Mouse (Mus musculus) neural tube, embryonic 11.5 days (tissue): Measurements from ENCODE around the gene Epb41. TPM values are rescaled to one million over a fixed set of nuclear protein-coding genes. Genes with fewer than 3 reads are reported as not detected.

ENCODE experiments used
- ATAC-seq: fragments of 200-750 bp; cut with Nextera tagmentation; 2 replicates; pipeline ENCODE4 v1.8.0; 2017; ENCODE audit warnings: moderate number of reproducible peaks, mild to moderate bottlenecking, moderate TSS enrichment, moderate library complexity; ENCODE audit not compliant: insufficient read depth, low FRiP score, low TSS enrichment
- DNase-seq: peaks from one replicate; pipeline ENCODE4 v3.0.0-alpha.2; 2015; ENCODE audit warnings: low spot score
- H3K27ac ChIP-seq: fragments of 300-500 bp; sonication (generic); 2 replicates; pipeline ENCODE4 v1.5.1; 2014; ENCODE audit warnings: low read depth, mild to moderate bottlenecking, low read length
- H3K27me3 ChIP-seq: fragments of 300-500 bp; sonication (generic); 2 replicates; pipeline ENCODE4 v1.6.1; 2014; ENCODE audit warnings: mild to moderate bottlenecking, low read length, mixed read lengths; ENCODE audit not compliant: control insufficient read depth, insufficient read depth
- H3K36me3 ChIP-seq: fragments of 300-500 bp; sonication (generic); 2 replicates; pipeline ENCODE4 v1.6.1; 2014; ENCODE audit warnings: mild to moderate bottlenecking, low read length, moderate library complexity, mixed read lengths; ENCODE audit not compliant: control insufficient read depth, insufficient read depth
- H3K4me1 ChIP-seq: fragments of 300-500 bp; sonication (generic); 2 replicates; pipeline ENCODE4 v1.6.1; 2014; ENCODE audit warnings: low read length, mixed read lengths; ENCODE audit not compliant: control insufficient read depth, insufficient read depth
- H3K4me2 ChIP-seq: fragments of 300-500 bp; sonication (generic); 2 replicates; pipeline ENCODE4 v1.6.1; 2014; ENCODE audit warnings: low read depth, mild to moderate bottlenecking, moderate library complexity
- H3K4me3 ChIP-seq: fragments of 300-500 bp; sonication (generic); 2 replicates; pipeline ENCODE4 v1.5.1; 2014; ENCODE audit warnings: low read depth, low read length
- H3K9ac ChIP-seq: fragments of 300-500 bp; sonication (generic); 2 replicates; pipeline ENCODE4 v1.6.1; 2014; ENCODE audit warnings: mild to moderate bottlenecking, low read length
- H3K9me3 ChIP-seq: fragments of 300-500 bp; sonication (generic); 2 replicates; pipeline ENCODE4 v1.6.1; 2016; ENCODE audit warnings: low read length; ENCODE audit not compliant: control insufficient read depth
- WGBS: fragments of 180-500 bp; shearing (Covaris S2); extraction: QIAGEN DNeasy Blood & Tissue Kit; methylation state at CpG from one replicate; pipeline ENCODE4 v1.1.7; 2014; 5-methylcytosine and 5-hydroxymethylcytosine counted together
- polyA plus RNA-seq: library from polyadenylated mRNA; unstranded; fragments of >200 nt; fragmentation: Nextera tagmentation; extraction: Ambion mirVana; gene quantifications from 2 replicates; pipeline ENCODE4 v1.2.1, GENCODE M21; 2014

Epb41 gene
- polyA plus RNA-seq, 1 experiment from 2014 or later: 203 TPM

GRCm38 (mm10) chr4:132078296-132078714, 3.2 kb upstream of the Epb41 start:
- no peak for ATAC-seq
- Histone ChIP-seq H3K9ac (no peak overlapping the region), H3K4me1 (0 out of 2 replicates have a peak, but pooled peaks cover 3% of the 10 kb centered on the region), H3K9me3 (no peaks in the 10 kb centered on the region), H3K36me3 (no peaks in the 10 kb centered on the region), H3K4me3 (no peak overlapping the region), H3K4me2 (no peak overlapping the region), H3K27ac (no peak overlapping the region), H3K27me3 (no peaks in the 10 kb centered on the region)
- DNase-seq: no peak
- WGBS: 59% methylated on average over 7 of the region's 7 CpGs

- H3K4me2 ChIP-seq: no peak overlapping the region
These were observed 2.3 kb upstream of the Epb41 start for GRCm38 (mm10) chr4:132077445-132077844.

DNA sequence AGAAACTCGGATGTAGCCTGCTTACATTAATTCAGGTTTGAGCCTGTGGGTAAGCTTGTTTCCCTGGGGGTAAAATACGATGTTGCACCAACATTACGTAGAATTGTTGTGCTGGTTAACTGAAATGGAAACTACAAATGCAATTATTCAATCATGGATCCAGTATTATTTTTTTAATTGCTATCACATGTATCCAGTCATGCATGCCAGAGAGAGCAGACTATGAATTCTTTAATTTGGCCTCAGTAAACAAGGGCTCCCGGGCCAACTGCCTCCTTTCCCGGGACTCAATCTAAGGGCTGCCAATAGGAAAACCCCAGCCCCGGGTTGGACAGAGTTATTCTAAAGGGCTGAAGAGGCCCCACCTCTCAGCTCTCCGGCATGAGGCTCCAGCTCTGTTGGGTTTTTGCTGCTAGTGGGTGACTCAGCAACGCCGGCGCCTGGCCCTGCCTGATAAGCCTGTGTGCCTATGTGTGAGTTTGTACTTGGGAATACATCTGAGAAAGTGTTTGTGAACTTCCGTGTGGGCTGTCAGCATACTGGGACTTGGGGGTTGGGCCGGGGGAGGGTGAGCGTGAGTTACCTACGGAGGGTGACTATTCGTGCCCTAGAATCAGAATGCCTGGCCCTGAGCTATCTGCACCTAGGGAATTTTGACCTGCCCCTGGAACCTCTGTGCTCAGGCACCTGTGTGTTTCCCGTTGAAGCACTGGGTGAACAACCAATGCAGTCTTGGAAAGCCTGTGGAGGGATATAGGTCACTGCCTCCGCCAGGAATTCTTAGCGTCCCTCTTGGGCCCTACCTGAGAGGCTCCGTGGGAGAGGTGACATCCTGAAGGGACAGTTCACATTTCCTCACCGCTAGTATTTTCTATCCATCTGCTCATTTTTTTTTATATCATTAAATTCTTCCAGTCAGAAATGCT, 1.6 kb upstream of the Epb41 start:
- Histone ChIP-seq H3K9ac (no peak overlapping the region), H3K4me3 (no peak overlapping the region), H3K9me3 (no peaks in the 10 kb centered on the region), H3K27ac (no peak overlapping the region), H3K4me1 (0 out of 2 replicates have a peak, but pooled peaks cover 3% of the 10 kb centered on the region), H3K4me2 (no peak overlapping the region), H3K36me3 (no peaks in the 10 kb centered on the region), H3K27me3 (no peaks in the 10 kb centered on the region)
- ATAC-seq (no peak), DNase-seq (no peak)
- 39% methylated on average over 20 of the region's 20 CpGs for WGBS

More at GRCm38 (mm10) chr4:132077445-132077844, 2.3 kb upstream of the Epb41 start:
- Histone ChIP-seq H3K36me3 (no peaks in the 10 kb centered on the region), H3K4me1 (0 out of 2 replicates have a peak, but pooled peaks cover 3% of the 10 kb centered on the region), H3K9me3 (no peaks in the 10 kb centered on the region), H3K4me3 (no peak overlapping the region), H3K9ac (no peak overlapping the region), H3K27ac (no peak overlapping the region), H3K27me3 (no peaks in the 10 kb centered on the region)
- 67% methylated on average over 7 of the region's 7 CpGs for WGBS
- ATAC-seq: no peak
- DNase-seq: no peak

- Histone ChIP-seq H3K27me3 (no peaks in the 10 kb centered on the region), H3K27ac (no peak overlapping the region), H3K4me3 (no peak overlapping the region; the same call in 1 of the 2 replicates), H3K9me3 (no peaks in the 10 kb centered on the region), H3K9ac (no peak overlapping the region), H3K4me1 (0 out of 2 replicates have a peak, but pooled peaks cover 3% of the 10 kb centered on the region), H3K36me3 (no peaks in the 10 kb centered on the region), H3K4me2 (peak overlapping the region; percentile 100)
- DNase-seq (no peak), ATAC-seq (no peak)
- WGBS: 46% methylated on average over 1 of the region's 1 CpGs
These were observed 675 bp upstream of the Epb41 start for GRCm38 (mm10) chr4:132075796-132076195.

DNA sequence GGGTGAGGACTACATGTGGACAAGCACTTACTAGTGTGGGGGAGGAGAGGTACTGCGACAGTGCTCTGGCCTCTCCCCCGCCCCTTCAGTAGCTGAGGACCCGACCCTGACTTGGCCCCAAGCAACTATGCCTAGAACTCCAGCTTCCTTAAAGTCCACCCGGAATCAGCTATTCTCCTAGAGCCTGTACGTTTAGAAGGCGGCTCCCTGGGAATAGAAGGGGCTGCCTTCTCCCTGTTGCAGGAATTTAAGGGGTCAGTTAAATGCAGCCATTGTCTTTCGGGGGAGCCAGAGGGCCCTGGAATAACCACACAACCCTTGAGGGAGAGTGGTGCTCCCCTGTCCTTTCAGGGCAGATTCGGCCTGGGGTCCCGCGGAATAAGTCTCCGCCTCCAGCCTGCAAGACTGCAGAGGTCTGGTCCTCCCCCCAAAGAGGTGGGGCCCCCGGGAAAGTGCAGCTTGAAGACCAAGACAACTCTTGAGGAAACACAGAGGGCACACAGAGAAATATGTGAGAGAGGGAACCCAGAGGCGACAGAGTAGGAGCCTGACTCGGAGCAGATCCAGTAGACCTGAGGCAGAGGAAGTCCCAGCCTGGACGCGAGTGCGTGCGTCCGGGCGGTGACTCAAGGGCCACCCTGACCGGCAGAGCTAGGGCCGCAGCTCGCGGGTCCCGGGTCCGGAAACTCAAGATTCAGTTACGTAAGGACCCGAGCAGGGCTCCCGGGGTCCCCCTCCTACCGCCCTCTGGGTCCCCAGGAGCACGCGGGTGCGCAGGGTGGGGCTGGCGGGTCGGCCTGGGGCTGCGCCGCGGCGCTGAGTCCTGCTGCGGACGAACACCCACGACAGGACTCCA, 816 bp downstream of the Epb41 start, which contains the start of gene Gm10300:
Gm10300 (plus strand) TSS at position 621 of the 856 bp plus-strand sequence.
- Histone ChIP-seq H3K9me3 (no peaks in the 10 kb centered on the region), H3K4me2 (peak within 1 kb of the TSS; percentile 100), H3K27me3 (no peaks in the 10 kb centered on the region), H3K9ac (peak within 1 kb of the TSS; percentile 73), H3K4me3 (peak within 1 kb of the TSS; percentile 76), H3K27ac (0 out of 2 replicates have a peak within 1 kb of the TSS, but pooled peaks have one; percentile 23), H3K4me1 (0 out of 2 replicates have a peak, but pooled peaks cover 3% of the 10 kb centered on the region), H3K36me3 (no peaks in the 10 kb centered on the region)
- ATAC-seq (peak; percentile 39), DNase-seq (peak; percentile 47)
- WGBS: under 1% methylated on average over 33 of the region's 42 CpGs

- Histone ChIP-seq H3K9me3 (no peaks in the 10 kb centered on the region), H3K27ac (no peak overlapping the region), H3K9ac (no peak overlapping the region), H3K36me3 (no peaks in the 10 kb centered on the region), H3K27me3 (no peaks in the 10 kb centered on the region), H3K4me2 (peak overlapping the region; percentile 6; the same call in 1 of the 2 replicates), H3K4me3 (no peak overlapping the region), H3K4me1 (0 out of 2 replicates have a peak, but pooled peaks cover 3% of the 10 kb centered on the region)
- 80% methylated on average over 6 of the region's 6 CpGs for WGBS
- DNase-seq: no peak
- no peak for ATAC-seq
These were observed 2.2 kb downstream of the Epb41 start for GRCm38 (mm10) chr4:132072946-132073345.

GRCm38 (mm10) chr4:132072156-132072555, 3.0 kb downstream of the Epb41 start:
- no peak overlapping the region for H3K4me2 ChIP-seq
- 75% methylated on average over 3 of the region's 3 CpGs for WGBS
- ATAC-seq (no peak), DNase-seq (no peak)
- H3K4me1 ChIP-seq: 0 out of 2 replicates have a peak, but pooled peaks cover 3% of the 10 kb centered on the region
- no peak overlapping the region for H3K4me3 ChIP-seq
- no peaks in the 10 kb centered on the region for H3K36me3 ChIP-seq
- no peaks in the 10 kb centered on the region for H3K9me3 ChIP-seq
- no peak overlapping the region for H3K9ac ChIP-seq
- no peaks in the 10 kb centered on the region for H3K27me3 ChIP-seq
- H3K27ac ChIP-seq: no peak overlapping the region

GRCm38 (mm10) chr4:132071674-132072073, 3.4 kb downstream of the Epb41 start:
- Histone ChIP-seq H3K9ac (no peak overlapping the region), H3K4me1 (0 out of 2 replicates have a peak, but pooled peaks cover 3% of the 10 kb centered on the region), H3K4me2 (no peak overlapping the region), H3K27ac (no peak overlapping the region), H3K36me3 (no peaks in the 10 kb centered on the region), H3K9me3 (no peaks in the 10 kb centered on the region), H3K27me3 (no peaks in the 10 kb centered on the region), H3K4me3 (no peak overlapping the region)
- WGBS: 88% methylated on average over 2 of the region's 2 CpGs
- no peak for ATAC-seq
- no peak for DNase-seq
